Mouse (Mus musculus): ENCODE measurements around the gene Atp2a1. TPM values are rescaled to one million over a fixed set of nuclear protein-coding genes. Genes with fewer than 3 reads are reported as not detected.
A peak's percentile ranks its signal among the peaks of the same experiment; 100 is the strongest.

Gene Atp2a1
- polyA plus RNA-seq, 1 experiment from 2014 or later, result 2.7 TPM

GRCm38 (mm10) chr7:126471361-126471760 is 8.5 kb upstream of the Atp2a1 start:
- H3K4me1 ChIP-seq (replicated peaks; ENCODE audit: control insufficient read depth, insufficient read depth, low read length), result no peaks in the 10 kb centered on the region; the same call in 1 of the 2 replicates
- no peak overlapping the region for H3K9ac ChIP-seq (ENCODE audit: low read depth, low read length)
- no peaks in the 10 kb centered on the region for H3K27me3 ChIP-seq (ENCODE audit: control insufficient read depth, insufficient read depth, low read length)
- no peak overlapping the region for H3K4me3 ChIP-seq (ENCODE audit: low read depth, low read length)
- no peaks in the 10 kb centered on the region for H3K9me3 ChIP-seq (ENCODE audit: control insufficient read depth, low read length)
- no peak for ATAC-seq (ENCODE audit: low FRiP score)
- no peak for DNase-seq (ENCODE audit: low spot score)
- H3K4me2 ChIP-seq (replicated peaks; ENCODE audit: low read depth, low read length), result no peak overlapping the region
- no peak overlapping the region for H3K27ac ChIP-seq (ENCODE audit: low read depth, low read length)
- WGBS, result 91% methylated on average over 5 of the region's 5 CpGs
- H3K36me3 ChIP-seq (ENCODE audit: control insufficient read depth, insufficient read depth, low read length), result peaks cover 12% of the 10 kb centered on the region

- H3K4me1 ChIP-seq (replicated peaks; ENCODE audit: control insufficient read depth, insufficient read depth, low read length), result no peaks in the 10 kb centered on the region; the same call in 1 of the 2 replicates
- DNase-seq (ENCODE audit: low spot score) (no peak), ATAC-seq (ENCODE audit: low FRiP score) (no peak)
- no peaks in the 10 kb centered on the region for H3K27me3 ChIP-seq (ENCODE audit: control insufficient read depth, insufficient read depth, low read length)
- no peak overlapping the region for H3K9ac ChIP-seq (ENCODE audit: low read depth, low read length)
- H3K9me3 ChIP-seq (ENCODE audit: control insufficient read depth, low read length), result no peaks in the 10 kb centered on the region
- no peak overlapping the region for H3K27ac ChIP-seq (ENCODE audit: low read depth, low read length)
- H3K4me3 ChIP-seq (ENCODE audit: low read depth, low read length), result no peak overlapping the region
- 90% methylated on average over 6 of the region's 6 CpGs for WGBS
- peaks cover 12% of the 10 kb centered on the region for H3K36me3 ChIP-seq (ENCODE audit: control insufficient read depth, insufficient read depth, low read length)
- H3K4me2 ChIP-seq (replicated peaks; ENCODE audit: low read depth, low read length), result no peak overlapping the region
These were observed 7.2 kb upstream of the Atp2a1 start for GRCm38 (mm10) chr7:126470077-126470476.

- Histone ChIP-seq H3K36me3 (ENCODE audit: control insufficient read depth, insufficient read depth, low read length) (peaks cover 12% of the 10 kb centered on the region), H3K4me1 (replicated peaks; ENCODE audit: control insufficient read depth, insufficient read depth, low read length) (no peaks in the 10 kb centered on the region), H3K27me3 (ENCODE audit: control insufficient read depth, insufficient read depth, low read length) (no peaks in the 10 kb centered on the region), H3K9me3 (ENCODE audit: control insufficient read depth, low read length) (no peaks in the 10 kb centered on the region), H3K4me3 (ENCODE audit: low read depth, low read length) (no peak overlapping the region), H3K4me2 (replicated peaks; ENCODE audit: low read depth, low read length) (no peak overlapping the region), H3K9ac (ENCODE audit: low read depth, low read length) (no peak overlapping the region), H3K27ac (ENCODE audit: low read depth, low read length) (no peak overlapping the region)
- ATAC-seq (ENCODE audit: low FRiP score), result no peak
- no peak for DNase-seq (ENCODE audit: low spot score)
- WGBS, result 93% methylated on average over 18 of the region's 18 CpGs
These were observed 5.1 kb upstream of the Atp2a1 start for GRCm38 (mm10) chr7:126467834-126468627.

GRCm38 (mm10) chr7:126467271-126467670 is 4.4 kb upstream of the Atp2a1 start:
- WGBS, result 72% methylated on average over 5 of the region's 5 CpGs
- H3K36me3 ChIP-seq (ENCODE audit: control insufficient read depth, insufficient read depth, low read length), result peaks cover 12% of the 10 kb centered on the region
- no peak overlapping the region for H3K9ac ChIP-seq (ENCODE audit: low read depth, low read length)
- no peak overlapping the region for H3K4me3 ChIP-seq (ENCODE audit: low read depth, low read length)
- H3K27me3 ChIP-seq (ENCODE audit: control insufficient read depth, insufficient read depth, low read length), result no peaks in the 10 kb centered on the region
- no peak for ATAC-seq (ENCODE audit: low FRiP score)
- H3K27ac ChIP-seq (ENCODE audit: low read depth, low read length), result no peak overlapping the region
- H3K4me1 ChIP-seq (replicated peaks; ENCODE audit: control insufficient read depth, insufficient read depth, low read length), result no peaks in the 10 kb centered on the region
- peak; percentile 51 for DNase-seq (ENCODE audit: low spot score)
- no peak overlapping the region for H3K4me2 ChIP-seq (replicated peaks; ENCODE audit: low read depth, low read length)
- no peaks in the 10 kb centered on the region for H3K9me3 ChIP-seq (ENCODE audit: control insufficient read depth, low read length)

GRCm38 (mm10) chr7:126466707-126467106 is 3.8 kb upstream of the Atp2a1 start:
- Histone ChIP-seq H3K36me3 (ENCODE audit: control insufficient read depth, insufficient read depth, low read length) (peaks cover 8% of the 10 kb centered on the region), H3K9me3 (ENCODE audit: control insufficient read depth, low read length) (no peaks in the 10 kb centered on the region), H3K27ac (ENCODE audit: low read depth, low read length) (no peak overlapping the region), H3K4me3 (ENCODE audit: low read depth, low read length) (no peak overlapping the region), H3K27me3 (ENCODE audit: control insufficient read depth, insufficient read depth, low read length) (no peaks in the 10 kb centered on the region), H3K9ac (ENCODE audit: low read depth, low read length) (no peak overlapping the region), H3K4me2 (replicated peaks; ENCODE audit: low read depth, low read length) (no peak overlapping the region), H3K4me1 (replicated peaks; ENCODE audit: control insufficient read depth, insufficient read depth, low read length) (no peaks in the 10 kb centered on the region)
- ATAC-seq (ENCODE audit: low FRiP score) (no peak), DNase-seq (ENCODE audit: low spot score) (no peak)
- WGBS, result 92% methylated on average over 5 of the region's 5 CpGs

- Histone ChIP-seq H3K4me3 (ENCODE audit: low read depth, low read length) (no peak overlapping the region), H3K9me3 (ENCODE audit: control insufficient read depth, low read length) (no peaks in the 10 kb centered on the region), H3K27me3 (ENCODE audit: control insufficient read depth, insufficient read depth, low read length) (no peaks in the 10 kb centered on the region), H3K4me1 (replicated peaks; ENCODE audit: control insufficient read depth, insufficient read depth, low read length) (no peaks in the 10 kb centered on the region), H3K27ac (ENCODE audit: low read depth, low read length) (no peak overlapping the region), H3K9ac (ENCODE audit: low read depth, low read length) (no peak overlapping the region), H3K36me3 (ENCODE audit: control insufficient read depth, insufficient read depth, low read length) (peaks cover 6% of the 10 kb centered on the region; the same call in 1 of the 2 replicates), H3K4me2 (replicated peaks; ENCODE audit: low read depth, low read length) (no peak overlapping the region)
- no peak for ATAC-seq (ENCODE audit: low FRiP score)
- 72% methylated on average over 9 of the region's 9 CpGs for WGBS
- DNase-seq (ENCODE audit: low spot score), result no peak
These were observed 3.2 kb upstream of the Atp2a1 start for GRCm38 (mm10) chr7:126466116-126466515.

- no peaks in the 10 kb centered on the region for H3K4me1 ChIP-seq (replicated peaks; ENCODE audit: control insufficient read depth, insufficient read depth, low read length)
- no peaks in the 10 kb centered on the region for H3K27me3 ChIP-seq (ENCODE audit: control insufficient read depth, insufficient read depth, low read length)
- no peak overlapping the region for H3K4me2 ChIP-seq (replicated peaks; ENCODE audit: low read depth, low read length)
- no peak overlapping the region for H3K4me3 ChIP-seq (ENCODE audit: low read depth, low read length)
- H3K36me3 ChIP-seq (ENCODE audit: control insufficient read depth, insufficient read depth, low read length), result peaks cover 6% of the 10 kb centered on the region; the same call in 1 of the 2 replicates
- H3K9ac ChIP-seq (ENCODE audit: low read depth, low read length), result no peak overlapping the region
- no peak overlapping the region for H3K27ac ChIP-seq (ENCODE audit: low read depth, low read length)
- no peaks in the 10 kb centered on the region for H3K9me3 ChIP-seq (ENCODE audit: control insufficient read depth, low read length)
- DNase-seq (ENCODE audit: low spot score), result no peak
- 61% methylated on average over 7 of the region's 7 CpGs for WGBS
- no peak for ATAC-seq (ENCODE audit: low FRiP score)
These were observed 2.5 kb upstream of the Atp2a1 start for GRCm38 (mm10) chr7:126465246-126466030.

- no peak overlapping the region for H3K27ac ChIP-seq (ENCODE audit: low read depth, low read length)
- no peak overlapping the region for H3K9ac ChIP-seq (ENCODE audit: low read depth, low read length)
- no peak overlapping the region for H3K4me3 ChIP-seq (ENCODE audit: low read depth, low read length)
- DNase-seq (ENCODE audit: low spot score), result no peak
- peaks cover 6% of the 10 kb centered on the region; the same call in 1 of the 2 replicates for H3K36me3 ChIP-seq (ENCODE audit: control insufficient read depth, insufficient read depth, low read length)
- H3K4me2 ChIP-seq (replicated peaks; ENCODE audit: low read depth, low read length), result no peak overlapping the region
- H3K4me1 ChIP-seq (replicated peaks; ENCODE audit: control insufficient read depth, insufficient read depth, low read length), result no peaks in the 10 kb centered on the region
- H3K27me3 ChIP-seq (ENCODE audit: control insufficient read depth, insufficient read depth, low read length), result no peaks in the 10 kb centered on the region
- H3K9me3 ChIP-seq (ENCODE audit: control insufficient read depth, low read length), result no peaks in the 10 kb centered on the region
- WGBS, result 42% methylated on average over 5 of the region's 5 CpGs
- ATAC-seq (ENCODE audit: low FRiP score), result no peak
These were observed 1.9 kb upstream of the Atp2a1 start for GRCm38 (mm10) chr7:126464836-126465235.

All from hindbrain, embryonic 11.5 days (tissue).